Mouse (Mus musculus): Measurements from ENCODE around the gene Kndc1. TPM values are rescaled to one million over a fixed set of nuclear protein-coding genes. Genes with fewer than 3 reads are reported as not detected.

Gene Kndc1
- total RNA-seq (2021): under 1 TPM; 0.50 to 0.56 TPM
- long read RNA-seq, experiment 1: 0 reads
- long read RNA-seq, experiment 2: 0 reads

DNA sequence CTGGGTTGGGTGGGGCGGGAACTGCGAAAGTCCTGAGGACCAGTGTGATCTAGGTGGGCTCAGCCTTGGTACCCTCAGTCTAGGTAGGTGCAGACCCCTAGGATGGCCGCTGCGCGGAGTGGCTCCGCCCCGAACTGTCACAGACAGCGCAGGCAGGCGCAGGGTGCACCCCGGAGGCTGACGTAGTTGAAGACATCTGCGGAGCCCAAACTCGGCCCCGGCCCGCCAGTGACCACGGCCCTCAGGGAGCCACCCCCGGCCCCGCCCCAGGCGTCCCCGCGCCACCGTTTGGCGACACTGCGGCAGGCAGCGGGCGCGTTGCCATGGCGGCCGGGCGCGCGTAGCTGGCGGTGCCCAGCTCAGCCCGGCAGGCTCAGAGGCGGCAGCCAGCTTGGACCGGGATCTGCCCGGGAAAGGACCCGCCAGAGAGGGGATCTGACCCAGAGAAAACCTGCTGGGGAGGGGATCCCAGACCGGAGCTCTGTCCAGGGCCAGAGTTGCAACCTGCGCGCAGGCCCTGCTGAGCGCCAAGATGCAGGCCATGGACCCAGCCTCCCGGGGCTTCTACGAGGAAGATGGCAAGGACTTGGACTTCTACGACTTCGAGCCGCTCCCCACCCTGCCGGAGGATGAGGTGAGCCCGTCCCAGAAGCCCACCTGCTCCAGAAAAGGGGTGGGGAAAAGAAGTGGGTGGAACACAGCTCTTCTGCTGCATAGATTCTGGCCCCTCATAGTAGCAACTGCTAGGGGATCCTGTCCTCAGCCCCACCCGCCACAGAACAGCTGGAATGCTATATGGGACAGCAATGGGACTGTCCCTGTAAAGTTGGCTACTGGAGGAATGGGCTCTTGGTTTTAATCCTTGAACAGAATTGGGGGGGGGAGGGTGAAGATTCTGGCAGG is at the start of gene Kndc1:
Kndc1 (plus strand) TSS at position 42 of the 903 bp plus-strand sequence.
- DNase-seq: peak; percentile 68 to 70

DNA sequence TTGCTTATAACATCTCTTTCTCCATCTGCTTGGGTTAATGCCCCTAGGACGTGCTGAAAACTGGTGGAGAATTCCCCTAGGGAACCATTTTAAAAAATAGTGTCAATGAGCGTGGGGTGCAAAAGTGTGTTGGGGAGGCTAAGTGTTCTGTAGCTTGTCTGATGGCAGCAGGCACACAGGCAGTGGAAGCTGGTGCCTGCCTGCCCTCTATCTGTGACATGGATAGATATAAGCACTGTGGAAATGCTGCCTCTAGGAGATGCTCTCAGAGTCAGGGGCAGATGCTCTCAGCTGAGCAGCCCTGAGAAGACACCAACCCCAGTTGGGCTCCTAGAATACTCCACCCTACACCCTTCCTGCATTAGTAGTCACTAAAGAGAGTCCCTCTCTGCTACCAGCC is 49.4 kb upstream of the Kndc1 start:
- no peak for DNase-seq

DNA sequence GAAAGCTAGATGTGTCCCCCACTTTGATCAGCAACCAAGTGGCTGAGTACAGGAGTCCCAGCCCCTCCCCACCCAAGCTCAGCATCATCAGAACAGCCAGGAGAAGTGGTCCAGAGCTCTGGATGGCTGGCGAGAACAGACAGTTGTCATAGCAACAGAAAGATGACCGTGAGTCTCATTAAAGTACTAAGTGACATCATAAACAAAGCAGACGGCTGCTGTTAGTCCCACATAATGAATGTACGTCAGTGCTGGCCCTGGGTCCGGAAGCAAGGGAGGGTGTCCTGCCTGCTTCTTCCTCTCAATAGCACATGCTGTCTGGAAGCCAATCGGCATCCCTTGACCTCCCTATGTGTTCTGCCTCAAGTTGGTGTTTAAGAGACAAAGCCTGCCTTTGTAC is 44.3 kb upstream of the Kndc1 start:
- DNase-seq: no peak

DNA sequence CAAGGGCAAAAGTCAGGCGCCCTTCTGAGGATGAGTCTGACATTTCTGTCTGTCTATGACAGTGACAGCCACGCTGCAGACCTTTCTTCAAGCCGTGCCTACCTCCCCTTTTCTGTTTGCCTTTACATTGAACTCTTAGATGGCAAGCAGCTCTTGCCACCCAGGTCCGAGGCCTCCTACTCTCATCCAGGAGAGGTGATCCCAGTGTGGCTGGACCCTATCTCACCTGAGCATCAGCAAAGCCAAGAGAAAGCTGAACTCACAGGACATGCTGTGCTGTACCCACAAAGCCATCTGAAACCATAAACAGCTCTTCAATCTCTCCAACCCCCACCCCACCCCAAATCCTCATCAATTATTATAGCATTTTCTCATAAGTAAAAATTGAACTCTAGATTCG is 43.8 kb upstream of the Kndc1 start:
- DNase-seq: no peak

DNA sequence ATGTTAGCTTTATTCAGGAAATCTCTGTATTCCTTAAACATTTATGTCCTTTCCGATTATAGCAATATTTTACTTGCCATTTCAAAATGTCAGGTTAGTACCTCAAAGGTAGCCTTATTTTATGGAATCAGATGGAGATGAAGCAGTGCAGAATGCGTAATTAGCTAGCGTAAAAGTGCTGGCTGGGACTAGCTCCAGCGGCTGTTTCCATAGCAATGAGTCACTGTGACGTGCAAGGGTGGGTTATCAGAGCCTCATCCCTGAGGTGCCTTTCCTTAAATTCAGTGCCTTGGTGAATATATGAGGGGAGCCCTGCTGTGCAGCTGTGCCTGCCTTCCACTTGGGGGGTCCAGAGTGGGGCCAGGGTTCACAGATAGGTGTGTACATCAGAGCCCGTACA is 43.4 kb upstream of the Kndc1 start:
- no peak for DNase-seq

DNA sequence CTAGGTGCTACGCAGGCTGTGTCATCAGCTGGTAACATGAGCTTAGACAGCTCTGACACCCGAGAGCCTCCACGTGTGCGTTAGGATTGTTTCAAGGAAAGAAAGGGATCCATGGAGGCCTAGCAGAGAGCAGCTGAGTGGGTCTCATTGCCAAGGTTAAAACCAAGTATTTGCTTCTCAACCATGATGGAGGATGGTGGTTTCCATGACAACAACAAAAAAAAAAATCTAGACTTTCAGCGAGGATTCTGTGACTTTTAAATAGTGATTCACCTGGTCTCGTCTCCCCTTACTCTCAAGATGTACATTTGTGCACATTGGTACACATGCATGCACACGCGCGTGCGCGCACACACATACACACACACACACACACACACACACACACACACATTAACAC is 39.2 kb upstream of the Kndc1 start:
- DNase-seq: no peak

DNA sequence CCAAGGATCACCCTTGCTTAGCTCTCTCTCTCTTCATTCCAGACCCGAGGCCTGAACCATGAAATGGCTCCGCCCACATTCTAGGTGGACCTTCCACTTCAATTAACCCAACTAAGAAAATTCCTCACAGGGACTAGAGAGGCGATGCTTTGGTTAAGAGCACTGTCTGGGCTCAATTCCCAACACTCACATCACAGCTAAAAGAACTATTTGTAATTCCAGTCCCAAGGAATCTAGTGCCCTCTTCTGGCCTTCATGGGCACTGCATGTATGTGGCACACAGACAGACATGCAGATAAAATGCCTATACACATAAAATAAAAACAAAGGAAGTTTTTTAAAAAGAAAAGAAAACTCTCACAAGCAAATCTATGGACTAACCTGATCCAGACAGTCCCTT is 33.1 kb upstream of the Kndc1 start:
- DNase-seq: peak; percentile 67 to 72

DNA sequence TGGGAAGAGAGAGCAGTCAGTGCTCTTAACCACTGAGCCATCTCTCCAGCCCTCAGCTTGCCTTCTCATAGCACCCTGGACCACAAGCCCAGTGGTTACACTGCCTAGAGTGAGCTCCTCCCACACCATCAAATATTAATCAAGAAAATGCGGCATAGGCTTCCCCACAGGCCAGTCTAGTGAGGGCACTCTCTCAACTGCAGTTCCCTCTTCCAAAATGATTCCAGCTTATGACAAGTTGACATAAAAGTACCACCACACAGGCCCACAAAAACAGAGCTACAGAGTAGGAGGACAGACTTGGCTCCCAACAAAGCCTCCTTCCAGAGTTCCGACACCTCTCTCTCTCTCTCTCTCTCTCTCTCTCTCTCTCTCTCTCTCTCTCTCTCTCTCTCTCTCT is 31.4 kb upstream of the Kndc1 start:
- no peak for DNase-seq

DNA sequence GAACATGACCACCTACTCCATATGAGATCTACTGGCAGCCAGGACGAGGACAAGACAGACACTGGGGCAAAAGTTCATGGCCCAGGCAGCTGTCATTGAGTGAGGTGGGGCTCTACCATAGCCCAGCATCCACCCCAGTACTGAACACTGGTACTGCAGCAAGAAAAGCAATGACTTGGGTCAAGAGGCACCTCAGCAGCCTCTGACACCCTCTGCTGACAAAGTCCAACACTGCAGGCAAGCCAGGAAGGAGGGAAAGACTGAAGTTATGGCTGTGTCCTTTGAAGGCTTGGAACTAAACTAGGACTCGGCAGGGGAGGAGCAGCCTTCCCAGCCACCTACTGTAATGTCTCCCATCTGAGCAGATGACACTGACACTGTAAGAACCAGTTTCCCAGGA is 30.2 kb upstream of the Kndc1 start:
- no peak for DNase-seq

DNA sequence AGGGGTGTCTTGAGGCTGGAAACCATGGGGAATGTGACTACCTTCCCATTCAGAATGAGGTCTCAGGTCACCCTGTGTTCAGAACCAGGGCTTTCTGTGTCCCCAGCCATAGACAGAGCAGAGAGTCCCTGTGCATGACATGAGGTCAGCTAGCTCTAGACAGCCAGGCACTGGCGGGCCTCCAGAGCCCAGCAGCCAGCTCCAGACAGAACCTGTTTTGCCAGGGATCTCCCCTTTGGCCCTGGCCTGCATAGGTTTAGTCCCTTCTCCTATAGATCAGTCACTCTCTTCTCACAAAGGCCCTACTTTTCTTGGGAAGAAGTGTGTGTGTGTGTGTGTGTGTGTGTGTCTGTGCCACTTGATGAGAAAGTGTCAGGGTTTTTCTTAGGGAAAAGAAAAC is 29.6 kb upstream of the Kndc1 start:
- no peak for DNase-seq

DNA sequence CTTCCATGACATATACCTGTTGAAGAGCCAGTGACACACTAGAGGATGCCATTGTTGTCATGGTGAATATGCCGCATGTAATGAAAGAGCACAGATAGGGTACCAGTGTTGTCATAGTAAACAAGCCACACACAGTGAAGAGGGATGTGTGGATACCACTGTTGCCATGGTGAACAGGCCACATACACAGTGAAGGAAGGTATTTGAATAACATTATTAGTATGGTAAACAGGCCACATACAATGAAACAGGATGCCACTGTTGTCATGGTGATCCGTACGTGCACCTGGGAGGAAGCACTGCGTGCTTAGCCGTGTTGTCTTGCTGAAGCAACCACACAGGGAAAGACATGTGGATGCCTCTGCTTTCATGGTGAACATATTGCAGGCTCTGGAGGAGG is 23.5 kb upstream of the Kndc1 start:
- no peak for DNase-seq

DNA sequence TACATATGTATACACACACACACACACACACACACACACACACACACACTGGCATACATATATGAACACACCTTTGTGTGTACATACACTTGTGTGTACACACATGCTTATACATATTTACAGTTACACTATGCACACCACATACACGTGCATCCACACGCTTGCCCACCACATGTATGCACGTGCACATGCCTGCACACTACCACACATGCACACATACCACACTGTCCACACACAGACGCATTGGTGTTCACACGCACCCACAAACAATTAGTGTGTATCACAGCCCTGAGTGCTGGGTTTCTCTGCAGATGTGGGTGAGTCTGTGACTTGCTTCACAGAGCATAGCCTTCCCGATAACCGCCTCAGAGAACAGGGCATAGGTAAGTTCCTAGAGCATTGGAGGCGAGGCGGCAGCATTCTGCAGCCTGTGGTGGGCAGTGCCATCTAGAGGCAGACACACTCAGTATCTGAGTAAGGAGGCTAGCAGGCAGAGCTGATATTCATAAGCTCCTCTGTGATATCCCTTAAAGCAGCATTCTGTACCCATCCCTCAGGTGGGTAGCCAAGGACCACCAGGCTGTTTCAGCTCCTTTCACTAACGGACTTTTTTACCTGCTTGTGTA is 17.2 kb upstream of the Kndc1 start:
- peak; percentile 10 to 11 for DNase-seq

DNA sequence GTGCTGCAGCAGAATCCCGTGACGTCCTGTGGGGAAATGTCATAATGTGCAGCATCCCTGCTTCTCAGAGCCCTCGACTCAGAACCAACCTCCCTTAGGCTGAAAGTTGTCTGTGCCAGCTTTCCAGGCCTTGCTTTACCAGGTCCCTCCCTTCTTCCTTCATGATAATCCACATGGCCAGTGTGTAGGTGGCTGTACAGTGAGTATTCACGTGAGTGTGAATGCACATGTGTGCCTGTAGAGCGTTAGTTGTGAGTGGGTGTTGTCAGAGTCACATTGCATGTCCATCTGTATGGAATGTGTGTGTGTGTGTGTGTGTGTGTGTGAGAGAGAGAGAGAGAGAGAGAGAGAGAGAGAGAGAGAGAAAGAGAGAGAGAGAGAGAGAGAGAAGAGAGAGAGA is 16.4 kb upstream of the Kndc1 start:
- no peak for DNase-seq

DNA sequence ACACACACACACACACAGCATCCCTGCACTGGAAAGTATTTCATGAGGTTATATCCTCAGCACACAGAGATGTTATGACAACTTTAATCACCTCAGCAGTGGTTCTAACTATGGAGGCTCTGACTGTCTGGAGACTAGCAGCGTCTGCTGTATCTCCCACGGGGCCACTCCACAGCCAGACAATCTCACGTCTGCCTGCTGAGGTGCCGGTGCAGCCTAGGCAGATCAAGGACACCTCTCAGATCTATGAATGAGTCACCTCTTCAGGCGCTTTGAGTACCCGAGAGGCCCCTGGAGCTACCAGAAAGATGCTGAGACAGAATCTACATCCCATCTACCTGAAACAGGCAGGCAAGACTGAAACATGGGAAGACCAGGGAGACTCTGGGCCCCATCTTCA is 15.9 kb upstream of the Kndc1 start:
- DNase-seq: peak; percentile 10 to 18

DNA sequence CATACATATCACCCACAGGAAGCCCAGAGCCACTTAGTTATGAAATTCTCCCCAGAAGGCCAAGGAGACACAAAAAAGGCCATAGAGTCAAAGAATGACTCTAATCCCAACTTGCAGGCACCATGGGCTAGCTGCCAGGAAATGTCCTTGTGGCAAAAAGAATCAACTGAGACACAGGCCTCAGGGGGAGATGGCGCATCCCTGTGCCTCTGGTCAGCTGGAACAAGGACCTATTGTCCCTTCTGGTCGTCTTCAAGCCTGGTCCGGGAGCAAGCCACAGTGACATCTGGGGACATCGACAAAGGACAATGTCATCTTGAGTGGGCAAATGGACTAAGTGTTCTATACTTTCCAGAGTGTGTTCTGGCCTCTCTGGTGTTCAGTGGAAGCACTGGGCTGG is 11.0 kb upstream of the Kndc1 start:
- DNase-seq: no peak

DNA sequence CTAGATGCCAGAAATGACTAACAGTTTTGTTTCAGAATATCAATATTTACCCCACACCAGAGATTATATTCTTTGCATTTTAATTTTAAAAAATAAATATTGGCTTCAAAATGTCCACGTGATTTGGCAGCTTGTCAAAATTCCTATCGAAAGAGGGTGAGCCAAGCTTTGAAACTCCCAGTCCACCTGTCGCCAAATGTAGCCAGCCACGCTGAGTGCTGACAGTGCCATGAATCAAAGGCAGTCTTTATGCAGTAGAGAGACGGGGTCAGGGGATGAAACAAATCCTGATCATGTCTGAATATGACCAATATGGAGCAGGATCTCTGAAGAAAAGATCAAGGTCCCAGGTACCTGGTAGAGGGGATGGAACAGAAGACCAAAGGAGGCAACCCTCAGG is 2.7 kb upstream of the Kndc1 start:
- DNase-seq: no peak

DNA sequence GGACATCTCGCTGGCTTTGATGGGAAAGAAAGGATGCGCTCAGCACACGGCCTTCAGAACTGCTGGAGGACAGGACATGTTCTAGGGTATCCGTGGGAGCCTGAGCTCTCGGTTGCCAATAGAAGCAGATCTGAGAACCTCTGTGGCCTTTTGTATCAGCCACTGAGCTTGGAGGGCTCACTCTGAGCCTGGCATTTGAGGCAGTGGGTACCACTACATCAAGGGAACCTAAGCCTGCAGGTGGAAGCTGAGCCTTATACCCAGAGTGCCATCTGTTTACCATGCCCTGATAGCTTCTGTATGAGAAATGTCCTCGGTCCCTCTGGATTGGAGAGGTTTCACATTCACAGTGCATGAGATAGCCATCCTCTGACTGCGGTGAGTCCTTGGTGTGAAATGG is 1.8 kb downstream of the Kndc1 start:
- no peak for DNase-seq

DNA sequence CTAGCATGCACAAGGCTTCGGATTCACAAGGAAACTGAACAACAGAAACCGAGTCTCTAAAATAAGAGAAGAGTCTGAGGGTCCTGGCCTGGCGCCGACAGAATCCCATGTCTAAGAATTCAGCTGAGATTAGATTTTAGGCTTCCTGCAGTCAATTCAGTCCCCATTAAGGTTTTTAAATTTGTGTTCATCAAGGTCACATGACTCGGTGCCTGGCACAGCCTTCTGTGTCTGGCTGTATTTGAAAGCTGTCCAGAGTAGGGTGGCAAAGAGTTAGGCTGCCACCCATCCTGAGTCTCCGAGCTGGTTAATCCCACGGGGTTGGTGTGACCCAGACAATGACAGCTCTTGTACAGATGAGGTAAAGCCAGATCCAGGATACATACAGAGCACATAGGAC is 2.3 kb downstream of the Kndc1 start:
- no peak for DNase-seq

DNA sequence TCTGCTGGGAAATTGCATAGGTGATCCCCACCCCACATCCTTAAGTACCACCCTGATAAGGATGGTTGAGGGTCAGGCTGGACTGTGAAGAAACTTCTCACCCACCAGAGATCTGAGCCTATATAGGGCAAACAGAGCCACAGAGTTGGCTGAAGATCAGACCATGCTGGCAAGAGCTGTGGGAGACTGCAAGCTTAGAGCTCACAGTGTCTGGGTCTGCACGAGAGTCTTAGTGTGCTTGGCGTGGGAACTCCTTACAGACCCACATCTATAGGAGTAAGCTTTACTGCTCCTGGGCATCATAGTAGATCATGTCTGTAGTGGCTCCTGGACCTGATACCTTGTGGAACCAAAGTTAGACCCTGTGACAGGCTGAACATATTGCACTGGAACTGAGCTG is 4.1 kb downstream of the Kndc1 start:
- no peak for DNase-seq

DNA sequence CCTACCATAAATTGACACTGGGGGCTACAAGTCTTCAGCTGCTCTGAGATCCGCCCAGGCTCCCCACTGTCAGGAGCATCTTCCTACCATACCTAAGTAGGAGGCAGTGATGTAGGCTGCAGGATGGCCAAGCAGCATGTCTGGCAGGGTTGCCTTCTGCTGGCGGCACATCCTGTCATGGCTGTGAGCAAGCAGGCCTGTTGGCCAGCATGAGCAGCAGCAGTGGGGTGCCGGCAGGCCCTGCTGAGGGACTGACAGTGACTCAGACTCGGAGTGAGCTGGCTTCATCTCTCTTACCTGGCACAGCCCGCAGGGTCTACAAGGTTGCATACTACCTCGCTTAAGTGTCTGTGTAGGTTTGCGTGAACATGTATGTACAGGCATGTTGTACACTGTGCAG is 5.0 kb downstream of the Kndc1 start:
- no peak for DNase-seq

DNA sequence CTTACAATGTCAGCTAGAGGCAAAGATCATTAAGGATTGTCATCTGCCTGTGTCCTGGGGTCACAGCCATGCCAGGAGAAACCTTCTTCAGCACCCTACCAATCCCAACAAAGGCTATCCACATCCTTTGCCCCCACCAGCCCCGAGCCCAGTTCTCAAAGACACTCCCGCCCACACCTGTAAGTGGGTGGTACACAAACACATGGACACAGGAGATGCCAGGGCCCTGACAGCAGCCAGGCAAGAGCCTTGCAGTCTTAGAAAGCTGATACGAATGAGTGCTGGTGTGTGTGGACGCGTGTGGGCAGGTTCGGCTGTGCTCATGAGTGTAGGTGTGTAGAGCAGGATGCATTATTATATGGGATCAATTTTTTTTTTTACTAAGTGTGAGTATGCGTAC is 6.0 kb downstream of the Kndc1 start:
- no peak for DNase-seq

DNA sequence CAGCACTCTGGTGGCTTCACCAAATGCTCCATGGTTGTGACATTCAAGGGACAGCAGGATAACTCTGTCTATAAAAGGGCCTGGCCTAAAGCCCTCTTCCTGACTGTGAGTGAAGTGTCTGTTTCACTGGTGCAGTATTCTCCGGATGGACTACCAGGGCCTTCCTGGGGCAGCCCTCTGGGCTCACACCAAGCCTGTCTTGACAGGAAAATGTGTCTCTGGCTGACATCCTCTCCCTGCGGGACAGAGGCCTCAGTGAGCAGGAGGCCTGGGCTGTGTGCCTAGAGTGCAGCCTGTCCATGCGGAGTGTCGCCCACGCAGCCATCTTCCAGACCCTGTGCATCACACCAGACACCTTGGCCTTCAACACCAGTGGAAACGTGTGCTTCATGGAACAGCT is 6.4 kb downstream of the Kndc1 start:
- no peak for DNase-seq

DNA sequence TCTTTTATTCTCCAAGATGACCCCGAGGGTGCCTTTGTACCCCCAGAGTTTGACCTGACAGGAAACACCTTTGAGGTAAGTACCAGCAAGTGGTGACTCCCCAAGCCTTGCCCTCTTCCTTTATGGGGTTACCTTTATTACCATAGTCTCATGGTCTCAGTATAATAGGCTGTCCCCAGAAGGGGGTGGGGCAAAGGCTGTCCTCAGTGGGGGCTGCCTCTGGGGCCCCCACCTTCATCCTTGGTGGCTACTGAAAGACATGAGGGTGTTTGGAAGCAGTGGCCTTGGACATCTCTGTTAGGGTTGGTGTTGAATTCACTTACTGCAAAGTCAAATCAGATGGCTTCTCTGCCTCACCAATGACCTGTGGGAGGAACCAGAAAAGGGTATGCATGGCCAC is 7.5 kb downstream of the Kndc1 start:
- no peak for DNase-seq

DNA sequence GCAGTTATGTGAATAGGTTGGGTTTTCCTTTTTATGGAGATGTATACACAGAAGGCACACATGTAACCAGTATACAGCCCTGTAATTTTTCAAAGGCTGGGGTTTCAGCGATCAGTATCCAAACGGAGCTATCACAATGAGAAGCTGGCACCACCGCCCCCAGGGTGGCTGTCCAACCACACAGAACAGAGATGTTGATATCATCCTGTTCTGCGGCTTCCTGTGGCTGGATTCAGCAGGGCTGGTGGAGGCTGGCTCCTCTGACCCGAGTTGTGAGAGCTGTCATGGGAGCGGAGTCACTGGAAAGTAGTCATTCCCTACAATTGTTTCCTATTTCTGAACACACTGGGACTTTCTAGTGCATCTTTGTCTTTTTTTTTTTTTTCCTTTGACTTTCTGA is 10.8 kb downstream of the Kndc1 start:
- DNase-seq: no peak
